Mouse (Mus musculus): ENCODE data around the gene Stard8. TPM values are rescaled to one million over a fixed set of nuclear protein-coding genes. Genes with fewer than 3 reads are reported as not detected.
"Not testable (repeated sequence)": the region's sequence is repeated elsewhere in the genome, so short reads cannot be mapped to it uniquely, and the experiment has no call there.

The Stard8 gene
- total RNA-seq, 2 experiments from 2014 or later: 23.1 to 28.7 TPM

- no peak for DNase-seq
Observed at GRCm38 (mm10) chrX:99048111-99048510, 45.1 kb downstream of the Stard8 start.

- peak; percentile 40 for DNase-seq
Observed at GRCm38 (mm10) chrX:99049247-99049646, 46.2 kb downstream of the Stard8 start.

- no peak for DNase-seq
Observed at GRCm38 (mm10) chrX:99050736-99051481, 47.9 kb downstream of the Stard8 start.

- no peak for DNase-seq
Observed at GRCm38 (mm10) chrX:99052255-99052654, 49.2 kb downstream of the Stard8 start.

GRCm38 (mm10) chrX:99054512-99054911 lies 51.5 kb downstream of the Stard8 start:
- peak; percentile 61 for DNase-seq

- no peak for DNase-seq
Observed at GRCm38 (mm10) chrX:99057772-99058440, 54.9 kb downstream of the Stard8 start.

- peak; percentile 57 for DNase-seq
Observed at GRCm38 (mm10) chrX:99059119-99059518, 56.1 kb downstream of the Stard8 start.

GRCm38 (mm10) chrX:99065582-99065981 lies 62.5 kb downstream of the Stard8 start:
- DNase-seq: no peak

GRCm38 (mm10) chrX:99066550-99066949 lies 63.5 kb downstream of the Stard8 start:
- no peak for DNase-seq

GRCm38 (mm10) chrX:99067232-99067631 lies 64.2 kb downstream of the Stard8 start:
- DNase-seq: no peak

GRCm38 (mm10) chrX:99067671-99068151 lies 64.7 kb downstream of the Stard8 start:
- DNase-seq: no peak

GRCm38 (mm10) chrX:99071188-99071587 lies 68.1 kb downstream of the Stard8 start:
- DNase-seq: no peak

GRCm38 (mm10) chrX:99072596-99072995 lies 69.5 kb downstream of the Stard8 start:
- no peak for DNase-seq

- no peak for DNase-seq
Observed at GRCm38 (mm10) chrX:99075111-99075510, 72.1 kb downstream of the Stard8 start.

- DNase-seq: no peak
Observed at GRCm38 (mm10) chrX:99076460-99076859, 73.4 kb downstream of the Stard8 start.

- not testable (repeated sequence) for DNase-seq
Observed at GRCm38 (mm10) chrX:99078374-99078892, 75.4 kb downstream of the Stard8 start.

GRCm38 (mm10) chrX:99092704-99093103 lies 89.7 kb downstream of the Stard8 start:
- DNase-seq: no peak

GRCm38 (mm10) chrX:99111088-99111724 lies 108.2 kb downstream of the Stard8 start:
- not testable (repeated sequence) for DNase-seq

GRCm38 (mm10) chrX:99119510-99119909 lies 116.5 kb downstream of the Stard8 start:
- no peak for DNase-seq

Measured in heart, postnatal 4 days (tissue).